Mouse (Mus musculus): Measurements from ENCODE around the gene Stambpl1.

GRCm38 (mm10) chr19:34236049-34236448 lies 44.0 kb downstream of the Stambpl1 start:
- TF ChIP-seq ZNF384 (IDR thresholded peaks at IDR 0.05; ENCODE audit: low read depth, low read length) (no peak), ZC3H11A (IDR thresholded peaks at IDR 0.05; ENCODE audit: borderline replicate concordance, low read depth, low read length) (no peak), MAFK (IDR thresholded peaks at IDR 0.05; ENCODE audit: insufficient read depth, low read depth, low read length) (no peak), HCFC1 (IDR thresholded peaks at IDR 0.05; ENCODE audit: borderline replicate concordance, insufficient read depth, low read length) (no peak), CHD2 (IDR thresholded peaks at IDR 0.05; ENCODE audit: low read depth, low read length) (no peak)

Data from ES-E14 (cell line).